Mouse (Mus musculus) heart, embryonic 14.5 days (tissue): Measurements from ENCODE around the gene Spsb4. TPM values are rescaled to one million over a fixed set of nuclear protein-coding genes. Genes with fewer than 3 reads are reported as not detected.

Source experiments
- ATAC-seq: fragments of 200-750 bp; cut with Nextera tagmentation; 2 replicates; pipeline ENCODE4 v1.8.0; 2017; ENCODE audit warnings: low read depth, moderate TSS enrichment; ENCODE audit not compliant: insufficient number of reproducible peaks, insufficient read depth, low FRiP score
- H3K27ac ChIP-seq, 2 experiments: fragments of 200-500 bp in 1 of 2; fragments of 300-500 bp in 1 of 2; sonication (generic) in 1 of 2; replicated peaks in 1 of 2; 2 replicates each; pipeline ENCODE4 v1.5.1; 2012 to 2014; ENCODE audit warnings: low read depth in 2 of 2, low read length in 2 of 2, control low read depth in 1 of 2, mild to moderate bottlenecking in 1 of 2, mixed read lengths in 1 of 2; ENCODE audit not compliant: control insufficient read depth in 1 of 2, insufficient read depth in 1 of 2
- H3K27me3 ChIP-seq: fragments of 300-500 bp; sonication (generic); 2 replicates; pipeline ENCODE4 v1.6.1; 2014; ENCODE audit warnings: mild to moderate bottlenecking, low read length, control low read depth; ENCODE audit not compliant: control insufficient read depth, insufficient read depth
- H3K36me3 ChIP-seq: fragments of 300-500 bp; sonication (generic); 2 replicates; pipeline ENCODE4 v1.6.1; 2014; ENCODE audit warnings: mild to moderate bottlenecking, control low read depth, low read length, mixed read lengths; ENCODE audit not compliant: control insufficient read depth, insufficient read depth
- H3K4me1 ChIP-seq, 2 experiments: fragments of 200-500 bp in 1 of 2; fragments of 300-500 bp in 1 of 2; sonication (generic) in 1 of 2; 2 replicates each; pipeline ENCODE4 v1.6.1; 2012 to 2014; ENCODE audit warnings: low read length in 2 of 2, control low read depth in 1 of 2, mixed read lengths in 1 of 2; ENCODE audit not compliant: control insufficient read depth in 2 of 2, insufficient read depth in 2 of 2
- H3K4me2 ChIP-seq: fragments of 300-500 bp; sonication (generic); 2 replicates; pipeline ENCODE4 v1.6.1; 2014; ENCODE audit warnings: mild to moderate bottlenecking, low read length
- H3K4me3 ChIP-seq, 2 experiments: fragments of 200-500 bp in 1 of 2; fragments of 300-500 bp in 1 of 2; sonication (generic) in 1 of 2; 2 replicates each; pipeline ENCODE4 v1.5.1; 2012 to 2014; ENCODE audit warnings: low read length in 2 of 2, mild to moderate bottlenecking in 2 of 2, control low read depth in 1 of 2, low read depth in 1 of 2, moderate library complexity in 1 of 2; ENCODE audit not compliant: control insufficient read depth in 1 of 2, insufficient read depth in 1 of 2
- H3K9ac ChIP-seq: fragments of 300-500 bp; sonication (generic); 2 replicates; pipeline ENCODE4 v1.6.1; 2014; ENCODE audit warnings: mild to moderate bottlenecking, low read length
- H3K9me3 ChIP-seq: fragments of 300-500 bp; sonication (generic); 2 replicates; pipeline ENCODE4 v1.6.1; 2016; ENCODE audit warnings: low read length, control low read depth; ENCODE audit not compliant: control insufficient read depth
- WGBS: fragments of 180-500 bp; shearing (Covaris S2); extraction: QIAGEN DNeasy Blood & Tissue Kit; methylation state at CpG from one replicate; pipeline ENCODE4 v1.1.7; 2014; 5-methylcytosine and 5-hydroxymethylcytosine counted together
- polyA plus RNA-seq: library from polyadenylated mRNA; unstranded; fragments of >200 nt; fragmentation: Nextera tagmentation; extraction: Ambion mirVana; gene quantifications from 2 replicates; pipeline ENCODE4 v1.2.1, GENCODE M21; 2014

Spsb4 gene
- polyA plus RNA-seq, 1 experiment from 2014 or later, result 41.9 TPM

GRCm38 (mm10) chr9:97024451-97024850 lies 5.8 kb upstream of the Spsb4 start:
- H3K9ac ChIP-seq, result no peak overlapping the region
- no peak overlapping the region for H3K4me3 ChIP-seq
- 72% methylated on average over 7 of the region's 7 CpGs for WGBS
- 0 out of 2 replicates have a peak, but pooled peaks cover 3% of the 10 kb centered on the region for H3K9me3 ChIP-seq
- peaks cover 2 to 9% of the 10 kb centered on the region in 2 experiments; a peak in 3 of 4 replicates for H3K4me1 ChIP-seq
- H3K27ac ChIP-seq, result no peak overlapping the region
- peaks cover 4% of the 10 kb centered on the region; the same call in 1 of the 2 replicates for H3K27me3 ChIP-seq
- no peak for ATAC-seq
- H3K4me2 ChIP-seq, result no peak overlapping the region
- H3K36me3 ChIP-seq, result no peaks in the 10 kb centered on the region

DNA sequence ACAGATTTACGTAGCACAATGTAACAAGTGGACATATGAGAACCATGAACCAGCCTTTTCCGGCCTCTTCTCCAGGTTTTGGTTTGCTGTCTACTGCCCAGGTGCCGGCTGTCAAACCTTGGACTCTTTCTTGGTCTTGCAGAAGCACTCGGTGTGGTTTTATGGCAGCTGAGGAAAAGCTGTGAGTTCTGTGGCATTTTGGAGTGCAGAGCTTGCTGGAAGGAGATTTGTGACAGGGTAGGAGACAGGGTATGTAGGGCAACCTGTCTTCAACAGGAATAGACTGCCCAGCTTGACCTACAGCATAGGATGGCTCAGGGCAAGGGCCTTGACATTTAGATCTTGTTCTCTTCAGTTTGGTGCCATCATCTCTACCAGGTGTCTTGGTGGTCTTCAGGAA lies 4.3 kb upstream of the Spsb4 start:
- H3K27me3 ChIP-seq, result peaks cover 4% of the 10 kb centered on the region; the same call in 1 of the 2 replicates
- WGBS, result 94% methylated on average over 4 of the region's 4 CpGs
- no peak overlapping the region for H3K4me3 ChIP-seq
- H3K9me3 ChIP-seq, result 0 out of 2 replicates have a peak, but pooled peaks cover 3% of the 10 kb centered on the region
- no peak for ATAC-seq
- H3K9ac ChIP-seq, result no peak overlapping the region
- H3K27ac ChIP-seq, result no peak overlapping the region
- H3K4me2 ChIP-seq, result no peak overlapping the region
- H3K36me3 ChIP-seq, result no peaks in the 10 kb centered on the region
- peaks cover 5 to 15% of the 10 kb centered on the region in 2 experiments for H3K4me1 ChIP-seq

DNA sequence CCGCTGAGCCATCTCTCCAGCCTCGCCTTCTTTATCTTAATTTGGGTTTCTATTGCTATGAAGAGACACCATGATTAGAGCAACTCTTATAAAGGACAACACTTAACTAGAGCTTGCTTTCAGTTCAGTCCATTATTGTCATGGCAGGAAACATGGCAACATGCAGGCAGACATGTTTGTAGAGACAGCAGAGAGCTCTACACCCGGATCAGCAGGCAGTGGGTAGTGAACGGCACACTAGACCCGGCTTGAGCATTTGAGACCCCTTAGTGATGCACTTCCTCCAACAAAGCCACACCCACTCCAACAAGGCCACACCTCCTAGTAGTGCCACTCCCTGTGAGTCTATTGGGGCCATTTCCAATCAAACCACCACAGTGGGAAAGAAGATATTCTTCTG lies 3.7 kb upstream of the Spsb4 start:
- Histone ChIP-seq H3K9ac (no peak overlapping the region), H3K27ac (no peak overlapping the region), H3K4me2 (no peak overlapping the region), H3K4me3 (no peak overlapping the region), H3K4me1 (peaks cover 5 to 15% of the 10 kb centered on the region in 2 experiments), H3K36me3 (no peaks in the 10 kb centered on the region), H3K27me3 (peaks cover 4% of the 10 kb centered on the region; the same call in 1 of the 2 replicates), H3K9me3 (0 out of 2 replicates have a peak, but pooled peaks cover 3% of the 10 kb centered on the region)
- WGBS, result 88% methylated on average over 5 of the region's 5 CpGs
- no peak for ATAC-seq

- H3K4me1 ChIP-seq, result peaks cover 10 to 27% of the 10 kb centered on the region in 2 experiments
- no peak for ATAC-seq
Measured at GRCm38 (mm10) chr9:97020152-97020551, 1.5 kb upstream of the Spsb4 start.

GRCm38 (mm10) chr9:97019686-97020085 lies 1.0 kb upstream of the Spsb4 start:
- Histone ChIP-seq H3K4me1 (peaks cover 10 to 31% of the 10 kb centered on the region in 2 experiments), H3K9ac (no peak overlapping the region), H3K9me3 (no peaks in the 10 kb centered on the region), H3K4me2 (peak overlapping the region; percentile 75; the same call in 1 of the 2 replicates), H3K27me3 (peaks cover 4% of the 10 kb centered on the region; the same call in 1 of the 2 replicates), H3K27ac (no peak overlapping the region), H3K36me3 (no peaks in the 10 kb centered on the region), H3K4me3 (no peak overlapping the region)
- WGBS, result 34% methylated on average over 2 of the region's 2 CpGs
- no peak for ATAC-seq

More at GRCm38 (mm10) chr9:97020152-97020551, 1.5 kb upstream of the Spsb4 start:
- no peak overlapping the region for H3K4me3 ChIP-seq
- H3K36me3 ChIP-seq, result no peaks in the 10 kb centered on the region
- H3K27me3 ChIP-seq, result peaks cover 4% of the 10 kb centered on the region; the same call in 1 of the 2 replicates
- H3K27ac ChIP-seq, result no peak overlapping the region
- no peak overlapping the region for H3K9ac ChIP-seq
- 74% methylated on average over 8 of the region's 8 CpGs for WGBS
- H3K4me2 ChIP-seq, result no peak overlapping the region
- no peaks in the 10 kb centered on the region for H3K9me3 ChIP-seq

DNA sequence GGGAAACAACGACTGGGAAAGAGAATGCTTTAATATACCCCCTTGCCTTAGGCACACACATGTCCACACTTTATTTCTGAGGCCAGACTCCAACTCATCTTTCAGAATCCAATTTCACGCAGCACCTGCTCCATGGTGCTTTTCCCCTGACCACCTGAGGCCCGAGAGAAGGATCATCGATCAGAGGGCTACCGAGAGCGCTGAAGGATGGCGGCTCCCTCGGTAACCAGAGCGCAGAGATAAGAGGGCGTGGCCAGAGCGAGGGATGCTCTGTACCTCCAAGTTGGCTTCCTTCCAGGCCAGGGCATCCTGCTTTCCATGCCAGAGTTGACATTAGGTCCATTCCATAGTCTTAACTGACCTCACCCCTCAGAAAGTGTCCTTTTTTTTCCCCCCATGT lies 588 bp upstream of the Spsb4 start:
- Histone ChIP-seq H3K36me3 (no peaks in the 10 kb centered on the region), H3K4me2 (peak overlapping the region; percentile 75), H3K9me3 (no peaks in the 10 kb centered on the region), H3K27me3 (peaks cover 4% of the 10 kb centered on the region; the same call in 1 of the 2 replicates), H3K9ac (peak overlapping the region; percentile 82), H3K4me3 (peak overlapping the region; percentile 58 to 80), H3K27ac (peak overlapping the region; percentile 56 to 92; a peak in 3 of 4 replicates), H3K4me1 (peaks cover 10 to 30% of the 10 kb centered on the region in 2 experiments)
- no peak for ATAC-seq
- under 1% methylated on average over 11 of the region's 11 CpGs for WGBS

GRCm38 (mm10) chr9:97017811-97018641 lies 617 bp downstream of the Spsb4 start:
- Histone ChIP-seq H3K36me3 (no peaks in the 10 kb centered on the region), H3K4me2 (peak overlapping the region; percentile 75), H3K9me3 (no peaks in the 10 kb centered on the region), H3K4me1 (peaks cover 19 to 37% of the 10 kb centered on the region in 2 experiments), H3K27me3 (peaks cover 4% of the 10 kb centered on the region; the same call in 1 of the 2 replicates), H3K27ac (peak overlapping the region; percentile 92 to 93), H3K4me3 (peak overlapping the region; percentile 58 to 80), H3K9ac (peak overlapping the region; percentile 82)
- under 1% methylated on average over 62 of the region's 62 CpGs for WGBS
- peak; percentile 57 for ATAC-seq
